Mouse (Mus musculus) brain, embryonic 14.5 days (tissue): ENCODE measurements around the gene Slc5a1.

Experiments used
- CTCF ChIP-seq: fragments of 200-500 bp; IDR thresholded peaks from 2 replicates; pipeline ENCODE4 v1.5.1; 2012; ENCODE audit warnings: inconsistent platforms, mild to moderate bottlenecking, moderate library complexity, borderline replicate concordance; ENCODE audit not compliant: insufficient read depth, insufficient read length; ENCODE audit errors: extremely low read depth
- POLR2A ChIP-seq: fragments of 200-500 bp; IDR thresholded peaks from 2 replicates; pipeline ENCODE4 v1.6.1; 2012; ENCODE audit warnings: mild to moderate bottlenecking, inconsistent platforms, borderline replicate concordance; ENCODE audit not compliant: poor library complexity, insufficient read depth, insufficient read length, severe bottlenecking; ENCODE audit errors: extremely low read depth

DNA sequence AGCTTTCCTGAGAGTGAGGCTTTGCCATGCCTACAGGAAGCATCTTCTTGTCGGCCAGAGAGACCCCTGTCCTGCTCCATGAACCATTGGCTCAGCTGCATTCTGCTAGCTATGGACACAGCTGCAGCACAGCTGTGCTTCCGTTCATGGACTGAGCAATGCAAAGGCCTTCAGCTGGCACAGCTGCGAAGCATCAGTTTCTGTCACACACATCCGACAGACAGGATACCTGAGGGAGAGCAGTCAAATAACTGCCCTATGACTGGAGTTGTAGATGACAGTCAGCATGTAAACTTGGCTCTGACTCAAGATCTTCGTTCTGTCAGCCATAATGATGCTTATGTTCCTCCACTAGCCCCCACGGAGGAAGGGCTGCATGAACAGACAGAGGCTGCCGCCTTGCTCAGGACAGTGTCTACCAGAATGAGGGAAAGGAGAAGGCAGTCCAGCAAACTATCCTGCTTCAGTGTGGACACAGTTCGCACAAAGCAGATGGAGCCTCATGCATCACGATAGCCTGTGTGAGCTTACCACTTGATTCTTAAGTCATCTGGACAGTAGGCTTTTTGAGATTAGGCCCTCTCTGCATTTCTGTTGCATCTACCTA is 91.3 kb downstream of the Slc5a1 start:
- no peak for TF ChIP-seq CTCF
- TF ChIP-seq POLR2A: no peak
